Mouse (Mus musculus) myocyte (in vitro differentiated cells): ENCODE measurements around the gene Serpinh1. TPM values are rescaled to one million over a fixed set of nuclear protein-coding genes. Genes with fewer than 3 reads are reported as not detected.

Source experiments
- H3K27me3 ChIP-seq: one replicate; pipeline ENCODE4 v1.6.1; 2011; ENCODE audit not compliant: control insufficient read depth, insufficient read depth, insufficient read length
- H3K36me3 ChIP-seq: one replicate; pipeline ENCODE4 v1.6.1; 2011; ENCODE audit not compliant: control insufficient read depth, insufficient read depth
- H3K4me2 ChIP-seq: one replicate; pipeline ENCODE4 v1.6.1; 2011; ENCODE audit warnings: low read depth, control low read depth
- H3K4me3 ChIP-seq: one replicate; pipeline ENCODE4 v1.5.1; 2011; ENCODE audit warnings: mild to moderate bottlenecking, control low read depth, moderate library complexity
- H3K79me2 ChIP-seq: one replicate; pipeline ENCODE4 v1.6.1; 2011; ENCODE audit not compliant: control insufficient read depth, insufficient read depth
- H3ac ChIP-seq: one replicate; pipeline ENCODE4 v1.6.1; 2011; ENCODE audit not compliant: control insufficient read depth, insufficient read length
- CEBPB ChIP-seq: IDR thresholded peaks from 2 replicates; pipeline ENCODE4 v1.6.1; 2011; ENCODE audit warnings: mild to moderate bottlenecking, moderate library complexity; ENCODE audit not compliant: poor library complexity, insufficient read depth, severe bottlenecking
- E2F4 ChIP-seq: IDR thresholded peaks from one replicate; pipeline ENCODE4 v1.6.1; 2011; ENCODE audit warnings: mild to moderate bottlenecking, control low read depth, moderate library complexity; ENCODE audit not compliant: insufficient read depth
- MAX ChIP-seq: IDR thresholded peaks from one replicate; pipeline ENCODE4 v1.6.1; 2011; ENCODE audit warnings: low read depth, mild to moderate bottlenecking, control low read depth
- MYOD1 ChIP-seq, 3 experiments: IDR thresholded peaks; one replicate each; pipeline ENCODE4 v1.6.1; 2011; ENCODE audit warnings: control low read depth in 2 of 3, low read depth in 2 of 3, mild to moderate bottlenecking in 2 of 3, moderate library complexity in 1 of 3; ENCODE audit not compliant: insufficient read length in 2 of 3, control insufficient read depth in 1 of 3
- MYOG ChIP-seq, 3 experiments: IDR thresholded peaks; one replicate each; pipeline ENCODE4 v1.6.1; 2011; ENCODE audit warnings: control low read depth in 2 of 3, low read depth in 2 of 3, mild to moderate bottlenecking in 2 of 3; ENCODE audit not compliant: insufficient read length in 2 of 3, control insufficient read depth in 1 of 3, insufficient read depth in 1 of 3
- POLR2A ChIP-seq: IDR thresholded peaks from one replicate; pipeline ENCODE4 v1.6.1; 2011; ENCODE audit warnings: low read depth, mild to moderate bottlenecking, control low read depth, moderate library complexity; ENCODE audit not compliant: insufficient read length
- POLR2AphosphoS2 ChIP-seq: IDR thresholded peaks from one replicate; pipeline ENCODE4 v1.6.1; 2011; ENCODE audit warnings: low read depth, control low read depth; ENCODE audit not compliant: insufficient read length
- REST ChIP-seq: IDR thresholded peaks from one replicate; pipeline ENCODE4 v1.6.1; 2011; ENCODE audit warnings: mild to moderate bottlenecking, control low read depth, moderate library complexity; ENCODE audit not compliant: insufficient read depth, insufficient read length
- SRF ChIP-seq: IDR thresholded peaks from one replicate; pipeline ENCODE4 v1.6.1; 2011; ENCODE audit warnings: low read depth; ENCODE audit not compliant: control insufficient read depth, insufficient read length
- TCF12 ChIP-seq: IDR thresholded peaks from one replicate; pipeline ENCODE4 v1.6.1; 2011; ENCODE audit warnings: mild to moderate bottlenecking, control low read depth; ENCODE audit not compliant: poor library complexity, insufficient read depth, severe bottlenecking
- TCF3 ChIP-seq: IDR thresholded peaks from one replicate; pipeline ENCODE4 v1.6.1; 2011; ENCODE audit warnings: low read depth, control low read depth; ENCODE audit not compliant: insufficient read length
- USF1 ChIP-seq: IDR thresholded peaks from one replicate; pipeline ENCODE4 v1.6.1; 2011; ENCODE audit warnings: low read depth, mild to moderate bottlenecking, control low read depth, moderate library complexity
- polyA plus RNA-seq: library from polyadenylated mRNA; unstranded; fragments of >200 nt; fragmentation: generic; extraction: Trizol; gene quantifications from one replicate; pipeline ENCODE4 v1.2.1, GENCODE M21; 2012; ENCODE audit warnings: missing spikeins

Gene Serpinh1
- polyA plus RNA-seq, 1 experiment, result 1,713 TPM

DNA sequence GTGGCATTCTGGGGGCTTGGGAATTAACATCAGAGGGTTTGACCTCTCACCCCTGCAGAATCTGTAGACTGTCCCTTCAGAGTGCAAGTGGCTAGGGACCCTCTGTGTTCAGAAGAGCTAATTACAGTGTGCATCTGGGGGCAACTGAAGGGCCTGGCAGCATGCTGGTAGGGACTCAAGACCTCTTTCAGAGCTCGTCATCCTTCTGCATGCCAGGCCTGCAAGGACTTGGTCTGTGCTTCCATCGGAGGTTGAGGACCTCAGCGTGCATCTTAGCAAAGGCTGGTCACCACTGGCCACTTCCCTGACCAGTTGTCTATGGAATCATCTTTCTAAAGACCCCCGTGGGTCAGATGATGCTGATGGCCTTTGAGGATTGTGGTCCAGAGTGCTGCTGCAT, 9.5 kb downstream of the Serpinh1 start:
- TF ChIP-seq SRF, result no peak
- no peak for TF ChIP-seq MYOD1 (IDR thresholded peaks at IDR 0.05; ENCODE audit: control insufficient read depth in 1 of 3, insufficient read length in 2 of 3, low read depth in 2 of 3)
- TF ChIP-seq REST, result no peak
- no peak for TF ChIP-seq CEBPB
- no peak for TF ChIP-seq MAX
- TF ChIP-seq USF1, result no peak
- no peak for TF ChIP-seq TCF12
- no peak for TF ChIP-seq TCF3
- TF ChIP-seq MYOG (IDR thresholded peaks at IDR 0.05; ENCODE audit: control insufficient read depth in 1 of 3, insufficient read depth in 1 of 3, insufficient read length in 2 of 3, low read depth in 2 of 3), result no peak
- no peak for TF ChIP-seq E2F4
- peak; percentile 96 for TF ChIP-seq POLR2AphosphoS2
- peak; percentile 44 for TF ChIP-seq POLR2A
- Histone ChIP-seq H3K4me2 (no peak overlapping the region), H3K36me3 (peaks cover 55% of the 10 kb centered on the region), H3K79me2 (peaks cover 13% of the 10 kb centered on the region), H3K4me3 (no peak overlapping the region), H3K27me3 (no peaks in the 10 kb centered on the region), H3ac (no peak overlapping the region)

DNA sequence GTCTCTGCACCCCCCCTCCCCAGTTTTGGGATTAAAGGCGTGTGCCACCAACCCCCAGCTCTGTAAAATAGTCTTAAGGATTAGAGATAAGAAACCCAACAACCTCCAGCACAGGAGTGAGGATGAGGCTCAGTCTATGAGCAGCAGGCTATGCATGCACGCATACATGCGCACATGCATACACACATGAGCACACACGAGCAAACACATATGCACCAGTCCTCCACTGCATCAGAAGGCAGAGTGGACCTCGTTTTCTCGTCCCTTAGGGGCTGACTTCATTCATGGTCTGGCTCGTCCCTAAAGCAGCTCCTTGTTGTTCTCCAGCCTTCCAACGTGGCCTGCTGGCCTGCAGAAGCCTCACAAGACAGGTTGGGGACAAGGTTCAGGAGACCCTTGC, 12.3 kb downstream of the Serpinh1 start:
- Histone ChIP-seq H3ac (no peak overlapping the region), H3K4me3 (no peak overlapping the region), H3K79me2 (no peaks in the 10 kb centered on the region), H3K36me3 (peaks cover 28% of the 10 kb centered on the region), H3K27me3 (no peaks in the 10 kb centered on the region), H3K4me2 (no peak overlapping the region)
- TF ChIP-seq REST (no peak), MYOG (IDR thresholded peaks at IDR 0.05; ENCODE audit: control insufficient read depth in 1 of 3, insufficient read depth in 1 of 3, insufficient read length in 2 of 3, low read depth in 2 of 3) (no peak), POLR2AphosphoS2 (peak; percentile 96), MAX (no peak), POLR2A (peak; percentile 61), CEBPB (no peak)

DNA sequence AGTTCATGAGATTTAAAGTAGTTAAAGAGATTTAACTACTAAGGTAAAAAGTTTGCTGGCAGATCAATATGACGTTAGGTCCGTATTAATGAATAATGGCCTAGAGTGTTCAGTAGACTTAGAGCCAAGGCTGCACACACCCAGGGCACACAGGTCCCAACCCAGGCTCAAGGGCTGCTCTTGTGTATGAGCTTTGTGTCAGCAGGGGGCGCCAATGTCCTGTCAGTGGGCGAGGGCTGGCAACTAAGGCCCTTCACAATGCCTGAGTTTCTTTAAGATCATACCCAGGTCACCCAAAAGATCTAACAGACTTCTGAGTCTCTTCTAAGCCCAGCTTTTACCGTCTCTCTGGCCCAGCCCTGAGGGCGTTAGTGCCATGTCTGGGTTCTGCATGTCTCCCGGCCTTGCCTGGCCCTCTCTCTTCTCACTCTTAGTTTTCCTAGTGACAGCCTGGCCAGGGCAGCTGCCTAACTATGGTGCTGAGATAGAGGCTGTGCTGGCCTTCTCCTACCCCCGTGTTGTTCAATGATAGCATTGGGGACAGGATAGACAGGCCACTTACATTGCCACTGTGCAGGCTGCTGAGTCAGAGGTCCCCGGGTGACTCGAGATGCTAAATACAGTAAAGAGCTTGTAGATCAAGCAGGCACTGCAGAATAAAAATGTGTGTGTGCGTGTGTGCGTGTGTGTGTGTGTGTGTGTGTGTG, 20.1 kb downstream of the Serpinh1 start:
- no peak overlapping the region for H3K4me2 ChIP-seq
- no peak for TF ChIP-seq MYOD1 (IDR thresholded peaks at IDR 0.05; ENCODE audit: control insufficient read depth in 1 of 3, insufficient read length in 2 of 3, low read depth in 2 of 3)
- TF ChIP-seq SRF, result no peak
- no peak for TF ChIP-seq TCF12
- no peak for TF ChIP-seq CEBPB
- no peak for TF ChIP-seq REST
- no peak for TF ChIP-seq USF1
- no peak for TF ChIP-seq E2F4
- no peak for TF ChIP-seq POLR2AphosphoS2
- no peak for TF ChIP-seq MAX
- TF ChIP-seq MYOG (IDR thresholded peaks at IDR 0.05; ENCODE audit: control insufficient read depth in 1 of 3, insufficient read depth in 1 of 3, insufficient read length in 2 of 3, low read depth in 2 of 3), result no peak
- no peaks in the 10 kb centered on the region for H3K27me3 ChIP-seq
- H3K79me2 ChIP-seq, result no peaks in the 10 kb centered on the region
- H3ac ChIP-seq, result no peak overlapping the region
- H3K36me3 ChIP-seq, result no peaks in the 10 kb centered on the region
- H3K4me3 ChIP-seq, result no peak overlapping the region

DNA sequence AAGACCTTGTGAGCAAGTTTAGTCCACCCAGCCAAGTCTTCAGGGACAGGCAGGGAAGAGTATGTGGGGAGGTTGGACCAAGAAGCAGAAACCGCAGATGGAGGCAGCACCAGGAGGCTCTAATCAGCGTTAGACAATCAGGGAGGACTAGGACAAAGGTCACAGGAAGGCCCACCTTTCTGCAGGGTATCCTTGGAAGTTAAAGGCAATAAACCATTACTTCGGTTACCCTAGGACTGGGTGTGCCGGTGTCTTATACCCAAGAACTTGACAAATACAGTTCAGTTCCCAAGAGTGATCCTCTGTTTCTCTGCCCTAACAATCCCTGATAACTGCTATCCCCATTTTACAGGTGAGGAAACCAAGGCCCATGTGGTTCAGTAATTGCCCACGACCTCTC, 23.0 kb downstream of the Serpinh1 start:
- Histone ChIP-seq H3ac (no peak overlapping the region), H3K4me3 (no peak overlapping the region), H3K27me3 (no peaks in the 10 kb centered on the region), H3K4me2 (no peak overlapping the region), H3K79me2 (no peaks in the 10 kb centered on the region), H3K36me3 (no peaks in the 10 kb centered on the region)
- TF ChIP-seq TCF12 (no peak), MYOD1 (IDR thresholded peaks at IDR 0.05; ENCODE audit: control insufficient read depth in 1 of 3, insufficient read length in 2 of 3, low read depth in 2 of 3) (no peak), TCF3 (no peak), POLR2A (no peak), REST (no peak), MAX (no peak), CEBPB (no peak), MYOG (IDR thresholded peaks at IDR 0.05; ENCODE audit: control insufficient read depth in 1 of 3, insufficient read depth in 1 of 3, insufficient read length in 2 of 3, low read depth in 2 of 3) (no peak), SRF (no peak), USF1 (no peak), E2F4 (no peak), POLR2AphosphoS2 (no peak)

DNA sequence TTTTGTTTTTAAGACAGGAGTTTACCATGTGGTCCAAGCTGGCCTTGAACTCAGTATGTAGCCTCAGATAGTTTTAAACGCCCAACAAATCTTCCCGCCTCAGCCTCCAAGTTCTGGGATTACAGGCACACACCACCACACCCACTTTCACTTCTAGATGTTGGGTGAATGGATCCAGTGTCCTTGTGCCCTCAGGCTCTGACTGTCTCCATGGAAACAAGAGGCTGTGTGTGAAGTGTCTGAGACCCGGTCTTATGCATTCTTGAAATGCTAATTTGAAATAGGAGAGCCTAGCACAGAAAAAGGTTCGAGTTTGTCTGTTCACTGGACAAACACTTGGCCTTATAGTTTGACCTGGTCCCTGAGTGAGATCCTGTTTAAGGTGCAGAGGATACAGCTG, 24.2 kb downstream of the Serpinh1 start:
- TF ChIP-seq MYOG (IDR thresholded peaks at IDR 0.05; ENCODE audit: control insufficient read depth in 1 of 3, insufficient read depth in 1 of 3, insufficient read length in 2 of 3, low read depth in 2 of 3) (no peak), POLR2A (no peak), CEBPB (no peak), E2F4 (no peak), TCF3 (no peak), MYOD1 (IDR thresholded peaks at IDR 0.05; ENCODE audit: control insufficient read depth in 1 of 3, insufficient read length in 2 of 3, low read depth in 2 of 3) (no peak), TCF12 (no peak), REST (no peak), SRF (no peak), POLR2AphosphoS2 (no peak), MAX (no peak), USF1 (no peak)
- no peak overlapping the region for H3K4me2 ChIP-seq
- H3K79me2 ChIP-seq, result no peaks in the 10 kb centered on the region
- no peaks in the 10 kb centered on the region for H3K27me3 ChIP-seq
- H3K4me3 ChIP-seq, result no peak overlapping the region
- H3ac ChIP-seq, result no peak overlapping the region
- no peaks in the 10 kb centered on the region for H3K36me3 ChIP-seq
